Mouse (Mus musculus) embryonic facial prominence, embryonic 14.5 days (tissue): ENCODE measurements around the gene E2f7. TPM values are rescaled to one million over a fixed set of nuclear protein-coding genes. Genes with fewer than 3 reads are reported as not detected.
"Not testable (repeated sequence)": the region's sequence is repeated elsewhere in the genome, so short reads cannot be mapped to it uniquely, and the experiment has no call there.

Source experiments
- ATAC-seq: fragments of 200-750 bp; cut with Nextera tagmentation; 2 replicates; pipeline ENCODE4 v1.8.0; 2017; ENCODE audit warnings: low read depth, moderate number of reproducible peaks, moderate TSS enrichment
- DNase-seq: peaks from one replicate; pipeline ENCODE4 v3.0.0-alpha.2; 2015; ENCODE audit warnings: low spot score
- H3K27ac ChIP-seq: fragments of 300-500 bp; sonication (generic); replicated peaks from 2 replicates; pipeline ENCODE4 v1.5.1; 2014; ENCODE audit warnings: low read depth, mild to moderate bottlenecking, low read length, moderate library complexity
- H3K27me3 ChIP-seq: fragments of 300-500 bp; sonication (generic); replicated peaks from 2 replicates; pipeline ENCODE4 v1.6.1; 2014; ENCODE audit warnings: low read length; ENCODE audit not compliant: control insufficient read depth, insufficient read depth
- H3K36me3 ChIP-seq: fragments of 300-500 bp; sonication (generic); 2 replicates; pipeline ENCODE4 v1.6.1; 2014; ENCODE audit warnings: low read length, mixed read lengths; ENCODE audit not compliant: control insufficient read depth, insufficient read depth
- H3K4me1 ChIP-seq: fragments of 300-500 bp; sonication (generic); 2 replicates; pipeline ENCODE4 v1.6.1; 2014; ENCODE audit warnings: antibody characterized with exemption, low read length; ENCODE audit not compliant: control insufficient read depth, insufficient read depth
- H3K4me2 ChIP-seq: fragments of 300-500 bp; sonication (generic); 2 replicates; pipeline ENCODE4 v1.6.1; 2014; ENCODE audit warnings: low read depth, mild to moderate bottlenecking, low read length, moderate library complexity, mixed read lengths
- H3K4me3 ChIP-seq: fragments of 300-500 bp; sonication (generic); 2 replicates; pipeline ENCODE4 v1.5.1; 2014; ENCODE audit warnings: low read depth, mild to moderate bottlenecking, low read length
- H3K9ac ChIP-seq: fragments of 300-500 bp; sonication (generic); 2 replicates; pipeline ENCODE4 v1.6.1; 2014; ENCODE audit warnings: low read depth, mild to moderate bottlenecking, low read length, moderate library complexity, mixed read lengths
- H3K9me3 ChIP-seq: fragments of 300-500 bp; sonication (generic); 2 replicates; pipeline ENCODE4 v1.6.1; 2016; ENCODE audit warnings: low read length; ENCODE audit not compliant: control insufficient read depth
- WGBS: fragments of 180-500 bp; shearing (Covaris S2); extraction: QIAGEN DNeasy Blood & Tissue Kit; methylation state at CpG from one replicate; pipeline ENCODE4 v1.1.7; 2014; 5-methylcytosine and 5-hydroxymethylcytosine counted together
- polyA plus RNA-seq: library from polyadenylated mRNA; unstranded; fragments of >200 nt; fragmentation: Nextera tagmentation; extraction: Ambion mirVana; gene quantifications from 2 replicates; pipeline ENCODE4 v1.2.1, GENCODE M21; 2014

E2f7 gene
- polyA plus RNA-seq, 1 experiment from 2014 or later: 23.8 TPM

DNA sequence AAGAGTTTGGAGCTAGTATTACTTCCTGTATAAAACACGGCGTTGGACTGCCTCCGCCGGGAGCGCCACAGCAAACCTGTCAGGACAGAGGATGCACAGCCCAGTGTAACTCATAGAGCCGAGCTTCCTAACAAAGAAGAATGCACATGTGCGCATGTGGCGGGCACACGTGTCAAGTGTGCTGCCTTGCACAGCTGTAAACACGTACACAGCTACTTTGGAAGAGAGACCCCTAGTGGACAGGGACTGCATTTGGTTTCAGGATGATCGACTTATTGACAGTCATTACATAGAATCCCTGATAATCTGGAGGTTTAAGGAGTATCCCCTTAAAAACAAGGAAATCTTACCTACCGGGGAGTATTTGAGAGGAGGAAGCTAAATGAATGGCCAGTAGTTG is 15.3 kb downstream of the E2f7 start:
- not testable (repeated sequence) for H3K9ac ChIP-seq, H3K27me3 ChIP-seq, H3K9me3 ChIP-seq, H3K4me1 ChIP-seq, H3K4me2 ChIP-seq, H3K27ac ChIP-seq, H3K4me3 ChIP-seq
- DNase-seq: peak; percentile 73
- WGBS: 58% methylated on average over 6 of the region's 12 CpGs
- H3K36me3 ChIP-seq: peaks cover 79% of the 10 kb centered on the region
- ATAC-seq: 0 out of 2 replicates have a peak, but pooled peaks have one; percentile 70

DNA sequence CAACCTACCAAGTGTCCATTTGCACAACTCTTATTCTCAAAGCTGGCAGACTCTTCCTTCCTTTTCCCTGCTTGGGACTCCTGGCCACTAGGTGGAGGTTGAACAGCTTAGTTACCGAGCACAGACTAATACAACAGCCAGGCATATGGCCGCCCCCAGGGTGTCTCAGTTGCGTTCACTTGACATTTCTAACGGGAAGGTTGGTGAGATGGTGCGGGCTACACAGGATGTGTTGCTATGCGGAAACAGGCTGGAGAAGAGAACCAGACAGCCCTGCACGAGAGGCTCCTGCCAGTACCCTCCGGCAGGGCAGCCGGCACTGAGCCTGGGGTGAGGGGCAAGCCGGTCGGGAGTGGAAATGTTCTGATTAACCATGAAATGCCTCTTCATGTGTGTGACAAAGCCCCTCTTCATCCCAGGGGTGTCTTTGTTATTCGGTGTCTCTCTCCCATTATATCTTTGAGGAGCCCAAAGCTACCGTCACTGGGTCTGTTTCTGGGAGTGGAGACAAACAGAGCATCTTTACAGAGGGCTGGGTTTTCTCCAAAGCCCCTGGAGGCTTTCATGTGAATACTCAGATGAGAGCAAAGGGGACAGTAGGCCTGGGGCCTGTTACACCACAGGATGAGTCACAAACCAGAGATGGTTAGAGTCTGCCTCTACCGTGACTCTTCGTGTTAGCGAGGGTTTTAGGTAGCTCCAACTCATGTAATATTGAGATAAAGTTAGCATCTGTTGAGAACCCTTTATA is 17.1 kb downstream of the E2f7 start:
- H3K4me1 ChIP-seq: no peaks in the 10 kb centered on the region
- ATAC-seq: 0 out of 2 replicates have a peak, but pooled peaks have one; percentile 5
- peak overlapping the region; percentile 23; the same call in 1 of the 2 replicates for H3K4me2 ChIP-seq
- no peaks in the 10 kb centered on the region for H3K9me3 ChIP-seq
- WGBS: 52% methylated on average over 16 of the region's 16 CpGs
- H3K27me3 ChIP-seq: no peaks in the 10 kb centered on the region
- DNase-seq: no peak
- H3K36me3 ChIP-seq: peaks cover 82% of the 10 kb centered on the region
- H3K27ac ChIP-seq: no peak overlapping the region
- H3K9ac ChIP-seq: no peak overlapping the region
- H3K4me3 ChIP-seq: no peak overlapping the region

DNA sequence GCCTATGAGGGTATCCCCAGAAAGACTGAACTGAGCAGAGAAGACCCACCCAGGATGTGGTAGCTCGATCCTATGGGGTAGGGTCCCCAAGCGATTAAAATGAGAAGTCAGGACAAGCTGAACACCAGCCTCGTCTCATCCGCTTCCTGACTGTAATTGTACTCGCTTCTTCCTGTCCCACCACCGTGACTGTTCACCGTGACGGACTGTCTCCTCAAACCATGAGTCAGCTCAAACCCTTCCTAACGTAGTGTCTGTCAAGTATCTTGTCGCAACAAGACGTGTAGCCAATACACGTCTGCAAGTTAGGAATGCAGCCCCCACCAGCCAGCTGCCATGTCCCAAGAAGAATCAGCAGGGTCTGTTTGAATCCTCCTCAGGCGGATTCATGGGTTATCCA is 18.2 kb downstream of the E2f7 start:
- peaks cover 84% of the 10 kb centered on the region for H3K36me3 ChIP-seq
- H3K4me1 ChIP-seq: no peaks in the 10 kb centered on the region
- no peak overlapping the region for H3K9ac ChIP-seq
- 91% methylated on average over 13 of the region's 13 CpGs for WGBS
- no peaks in the 10 kb centered on the region for H3K9me3 ChIP-seq
- H3K27ac ChIP-seq: no peak overlapping the region
- ATAC-seq (no peak), DNase-seq (no peak)
- no peak overlapping the region for H3K4me3 ChIP-seq
- no peak overlapping the region for H3K4me2 ChIP-seq
- no peaks in the 10 kb centered on the region for H3K27me3 ChIP-seq

GRCm38 (mm10) chr10:110769538-110769937 is 24.3 kb downstream of the E2f7 start:
- Histone ChIP-seq H3K27ac (no peak overlapping the region), H3K4me3 (no peak overlapping the region), H3K36me3 (peaks cover 83% of the 10 kb centered on the region), H3K4me1 (no peaks in the 10 kb centered on the region), H3K9me3 (no peaks in the 10 kb centered on the region), H3K9ac (no peak overlapping the region), H3K27me3 (no peaks in the 10 kb centered on the region), H3K4me2 (no peak overlapping the region)
- 81% methylated on average over 10 of the region's 10 CpGs for WGBS
- DNase-seq (peak; percentile 36), ATAC-seq (no peak)

GRCm38 (mm10) chr10:110773201-110773600 is 28.0 kb downstream of the E2f7 start:
- Histone ChIP-seq H3K36me3 (peaks cover 61% of the 10 kb centered on the region), H3K4me3 (no peak overlapping the region), H3K9me3 (no peaks in the 10 kb centered on the region), H3K27ac (no peak overlapping the region), H3K27me3 (no peaks in the 10 kb centered on the region), H3K4me2 (no peak overlapping the region), H3K9ac (no peak overlapping the region), H3K4me1 (no peaks in the 10 kb centered on the region; the same call in 1 of the 2 replicates)
- no peak for DNase-seq
- WGBS: 88% methylated on average over 12 of the region's 12 CpGs
- ATAC-seq: no peak

DNA sequence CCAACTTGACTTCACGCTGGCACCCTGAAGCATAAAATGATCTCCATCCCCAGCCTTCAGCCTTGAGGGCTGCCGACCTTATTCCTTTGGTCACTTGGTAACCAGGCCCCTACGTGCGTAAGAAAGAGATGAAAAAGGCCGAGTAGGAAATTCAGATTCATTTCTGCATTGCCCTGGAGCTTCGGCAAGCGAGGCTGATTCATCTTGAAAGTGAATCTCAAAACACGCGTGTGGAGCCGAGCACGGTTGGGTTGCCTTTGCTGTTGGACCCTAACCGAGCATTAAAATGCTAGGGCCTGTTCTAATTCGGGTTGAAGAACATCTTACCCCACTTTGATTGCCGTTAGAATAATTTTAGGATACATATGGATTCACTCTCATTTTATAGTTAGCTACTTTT is 28.6 kb downstream of the E2f7 start:
- 90% methylated on average over 14 of the region's 14 CpGs for WGBS
- ATAC-seq: no peak
- Histone ChIP-seq H3K4me3 (no peak overlapping the region), H3K27me3 (no peaks in the 10 kb centered on the region), H3K27ac (no peak overlapping the region), H3K4me1 (no peaks in the 10 kb centered on the region; the same call in 1 of the 2 replicates), H3K4me2 (no peak overlapping the region), H3K36me3 (peaks cover 61% of the 10 kb centered on the region), H3K9me3 (no peaks in the 10 kb centered on the region), H3K9ac (no peak overlapping the region)
- no peak for DNase-seq

GRCm38 (mm10) chr10:110781772-110782171 is 36.5 kb downstream of the E2f7 start:
- no peaks in the 10 kb centered on the region for H3K9me3 ChIP-seq
- no peaks in the 10 kb centered on the region for H3K27me3 ChIP-seq
- ATAC-seq (no peak), DNase-seq (no peak)
- no peak overlapping the region for H3K4me2 ChIP-seq
- H3K4me1 ChIP-seq: no peaks in the 10 kb centered on the region
- no peak overlapping the region for H3K9ac ChIP-seq
- peaks cover 73% of the 10 kb centered on the region for H3K36me3 ChIP-seq
- 92% methylated on average over 14 of the region's 14 CpGs for WGBS
- H3K27ac ChIP-seq: no peak overlapping the region
- H3K4me3 ChIP-seq: no peak overlapping the region

- Histone ChIP-seq H3K9ac (no peak overlapping the region), H3K27me3 (no peaks in the 10 kb centered on the region), H3K27ac (no peak overlapping the region), H3K4me2 (no peak overlapping the region), H3K9me3 (no peaks in the 10 kb centered on the region), H3K36me3 (peaks cover 71% of the 10 kb centered on the region), H3K4me1 (no peaks in the 10 kb centered on the region), H3K4me3 (no peak overlapping the region)
- DNase-seq: no peak
- 82% methylated on average over 10 of the region's 10 CpGs for WGBS
- no peak for ATAC-seq
Measured at GRCm38 (mm10) chr10:110782655-110783054, 37.4 kb downstream of the E2f7 start.
